Comparison of ENCODE assay signal across 13 mouse cellular contexts in genomic region chr19:48813823-48814222, GRCm38 (mm10).
"Had no signal": no experiment of that assay in that cellular context is flagged by ENCODE, and none has a peak within 500 bp of the region (broad histone marks: within the 10 kb centered on the region; RNA-seq: fewer than 3 reads in every experiment).

No protein-coding gene starts in this region.

- H3K27me3 ChIP-seq: midbrain, embryonic 12.5 days; neural tube, embryonic 12.5 days; stomach, embryonic 15.5 days had no signal

- DNase-seq: lung, adult 18-20 months; lung, embryonic 14.5 days; lung, postnatal 10 days; lung, postnatal 4 days; midbrain, embryonic 14.5 days; right cerebral cortex, postnatal 14 days; thymus, adult 2 months; thymus, postnatal 25 days; thymus, postnatal 4 days had no signal

- H3K4me2 ChIP-seq: lung, embryonic 14.5 days; midbrain, embryonic 12.5 days; neural tube, embryonic 12.5 days; stomach, embryonic 15.5 days had no signal

- H3K4me3 ChIP-seq: midbrain, embryonic 10.5 days; midbrain, embryonic 12.5 days; neural tube, embryonic 12.5 days; stomach, embryonic 15.5 days had no signal

- H3K36me3 ChIP-seq: midbrain, embryonic 10.5 days; midbrain, embryonic 12.5 days; neural tube, embryonic 12.5 days; stomach, embryonic 15.5 days had no signal
